Mouse (Mus musculus) olfactory bulb, adult 2 months (tissue): ENCODE results near the gene B4galt5.

ENCODE experiments used
- CTCF ChIP-seq: fragments of 200-500 bp; IDR thresholded peaks from 2 replicates; pipeline ENCODE4 v1.5.1; 2012; ENCODE audit warnings: low read depth, mild to moderate bottlenecking, low read length, moderate library complexity; ENCODE audit not compliant: insufficient read depth
- POLR2A ChIP-seq: fragments of 200-500 bp; IDR thresholded peaks from 2 replicates; pipeline ENCODE4 v1.6.1; 2012; ENCODE audit warnings: mild to moderate bottlenecking, low read depth, low read length, moderate library complexity; ENCODE audit not compliant: insufficient read depth

DNA sequence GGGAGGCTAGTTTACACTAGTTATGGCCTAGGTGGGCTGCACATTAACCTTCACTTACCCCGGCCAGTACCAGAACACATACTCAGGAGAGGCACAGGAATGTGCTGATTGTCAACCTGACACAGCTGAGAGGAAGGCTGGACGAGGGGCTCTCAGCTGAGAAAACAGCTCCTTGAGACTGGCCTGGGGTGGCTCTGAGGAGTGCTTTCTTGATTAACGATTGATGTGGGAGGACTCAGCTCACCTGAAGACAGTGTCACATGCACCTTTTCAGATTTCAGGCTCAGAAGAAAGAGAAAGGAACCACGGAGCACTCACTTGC lies 42.7 kb downstream of the B4galt5 start:
- TF ChIP-seq CTCF (no peak), POLR2A (no peak)
